In the genomic region with DNA sequence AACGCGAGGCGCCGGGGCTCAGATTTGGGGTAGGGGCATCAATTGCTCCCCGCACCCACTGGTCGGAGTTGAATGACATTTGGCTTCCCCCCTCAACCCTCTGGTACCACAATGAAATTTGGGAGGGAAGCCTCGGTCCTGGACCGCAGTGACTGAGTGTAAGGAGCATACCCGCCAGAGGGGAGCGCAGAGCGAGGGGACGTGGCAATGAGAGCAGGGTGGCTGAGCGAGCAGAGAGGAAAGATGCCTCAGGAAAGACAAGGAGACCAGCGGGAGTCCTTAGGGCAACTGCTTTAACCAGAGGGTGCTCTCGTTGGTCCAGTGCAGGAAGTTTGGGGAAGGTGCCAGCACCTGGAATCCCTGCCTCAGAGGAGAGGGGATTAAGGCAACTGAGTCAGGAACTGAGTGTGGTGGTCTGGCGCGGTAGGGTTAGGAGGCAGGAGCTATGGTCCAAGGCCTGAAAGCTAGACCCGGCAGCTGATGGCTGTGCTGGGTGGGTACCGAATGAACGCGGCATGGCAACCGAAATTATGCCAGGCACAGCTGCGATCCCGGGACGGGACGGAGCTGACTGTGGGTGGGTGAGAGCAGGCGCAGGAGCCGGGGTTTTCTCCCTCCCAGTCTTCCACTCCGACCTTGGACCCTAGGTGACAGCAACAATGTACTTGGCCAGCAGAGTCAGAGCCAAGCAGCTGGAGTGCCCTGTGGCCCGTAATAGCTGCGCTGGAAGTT, we compare ENCODE assay signal across 8 mouse cellular contexts. TPM values are rescaled to one million over a fixed set of nuclear protein-coding genes. Genes with fewer than 3 reads are reported as not detected.
A peak's percentile ranks its signal among the peaks of the same experiment; 100 is the strongest.
DNase-seq lines count a peak whose midpoint lies in the region; ATAC-seq and TF ChIP-seq lines count a peak whose summit lies in the region.

No protein-coding gene starts in this region.

- H3K27ac ChIP-seq in forebrain, postnatal 0 days (ENCODE audit: low read depth, low read length) = no peak overlapping the region

- TF ChIP-seq CTCF in forebrain, postnatal 0 days (IDR thresholded peaks at IDR 0.05; ENCODE audit: low read depth) = peak; percentile 42

- H3K4me1 ChIP-seq in forebrain, postnatal 0 days (ENCODE audit: insufficient read depth) = peaks cover 11% of the 10 kb centered on the region

- DNase-seq in left cerebral cortex, postnatal 4 days = peak; percentile 39
- no peak for DNase-seq in left cerebral cortex, adult 18-20 months (ENCODE audit: low spot score in 2 of 2)
- peak; percentile 78 for DNase-seq in cerebellum, adult 11-12 months
- DNase-seq in forebrain, postnatal 0 days = peak; percentile 51
- peak; percentile 31 for DNase-seq in kidney, adult 9 months
- peak; percentile 45 for DNase-seq in thymus, postnatal 4 days
- no peak for DNase-seq in T-cell, adult 2 months (ENCODE audit: low spot score)

- peak; percentile 62; the same call in 1 of the 2 replicates for ATAC-seq in forebrain, postnatal 0 days
- 0 out of 2 replicates have a peak, but pooled peaks have one; percentile 5 for ATAC-seq in megakaryocyte progenitor cell, adult 5-6 weeks (replicated peaks; ENCODE audit: poor library complexity)

- WGBS in forebrain, postnatal 0 days = 3% methylated on average over 31 of the region's 31 CpGs

- peak overlapping the region; percentile 27 for H3K4me3 ChIP-seq in forebrain, postnatal 0 days (ENCODE audit: low read depth, low read length)

- peak overlapping the region; percentile 14; the same call in 1 of the 2 replicates for H3K9ac ChIP-seq in forebrain, postnatal 0 days

- peak overlapping the region; percentile 56 for H3K4me2 ChIP-seq in forebrain, postnatal 0 days (ENCODE audit: low read depth)

- H3K27me3 ChIP-seq in forebrain, postnatal 0 days (ENCODE audit: insufficient read depth, low read length) = peaks cover 37% of the 10 kb centered on the region

- intact Hi-C loops in left cerebral cortex, postnatal 4 days (cut with DNase I) = no loop called here

- peaks cover 70% of the 10 kb centered on the region for H3K36me3 ChIP-seq in forebrain, postnatal 0 days (ENCODE audit: insufficient read depth)

- H3K9me3 ChIP-seq in forebrain, postnatal 0 days (ENCODE audit: low read length) = no peaks in the 10 kb centered on the region

RNA-seq across cellular contexts. Expression of a gene that starts 0.4 kb away (rescaled TPM):
- 1 to 10 TPM; 3.9 to 4.8 TPM for total RNA-seq in left cerebral cortex, postnatal 4 days (2021)
- total RNA-seq in left cerebral cortex, adult 18-20 months (2021) = 1 to 10 TPM; 2.4 to 4.6 TPM
- total RNA-seq in forebrain, postnatal 0 days (2014; rRNA removed) = 6.0 TPM in 2 replicates
- polyA plus RNA-seq in forebrain, postnatal 0 days (2015; fragmentation: Nextera tagmentation; extraction: Ambion mirVana) = 2.5 and 2.9 TPM in 2 replicates
- 0.12 and 0.20 TPM in 2 replicates for total RNA-seq in megakaryocyte progenitor cell, adult 5-6 weeks (2015)
- not detected in 2 replicates for total RNA-seq in megakaryocyte progenitor cell, adult 5-6 weeks (2017)

RNA-seq across cellular contexts. Expression of a gene that starts 8.4 kb away (rescaled TPM):
- not detected for total RNA-seq in left cerebral cortex, postnatal 4 days (2021)
- not detected for total RNA-seq in left cerebral cortex, adult 18-20 months (2021)
- not detected in 2 replicates for total RNA-seq in forebrain, postnatal 0 days (2014; rRNA removed)
- polyA plus RNA-seq in forebrain, postnatal 0 days (2015; fragmentation: Nextera tagmentation; extraction: Ambion mirVana) = not detected in 2 replicates
- not detected in 2 replicates for total RNA-seq in megakaryocyte progenitor cell, adult 5-6 weeks (2015)
- not detected in 2 replicates for total RNA-seq in megakaryocyte progenitor cell, adult 5-6 weeks (2017)

RNA-seq across cellular contexts. Expression of a gene that starts 15.4 kb away (rescaled TPM):
- 100 to 1,000 TPM in 1 of 2 experiments, 10 to 100 TPM in 1; 91.0 to 105 TPM for total RNA-seq in left cerebral cortex, postnatal 4 days (2021)
- total RNA-seq in left cerebral cortex, adult 18-20 months (2021) = 100 to 1,000 TPM; 128 to 129 TPM
- 98.0 and 116 TPM in 2 replicates for total RNA-seq in forebrain, postnatal 0 days (2014; rRNA removed)
- 42.9 and 46.5 TPM in 2 replicates for polyA plus RNA-seq in forebrain, postnatal 0 days (2015; fragmentation: Nextera tagmentation; extraction: Ambion mirVana)
- 3.1 and 3.6 TPM in 2 replicates for total RNA-seq in megakaryocyte progenitor cell, adult 5-6 weeks (2015)
- total RNA-seq in megakaryocyte progenitor cell, adult 5-6 weeks (2017) = 19.7 and 24.5 TPM in 2 replicates

RNA-seq across cellular contexts. Expression of a gene that starts 29.0 kb away (rescaled TPM):
- total RNA-seq in left cerebral cortex, postnatal 4 days (2021) = 10 to 100 TPM; 55.5 to 60.6 TPM
- 10 to 100 TPM; 47.1 to 49.4 TPM for total RNA-seq in left cerebral cortex, adult 18-20 months (2021)
- 20.7 and 21.8 TPM in 2 replicates for total RNA-seq in forebrain, postnatal 0 days (2014; rRNA removed)
- polyA plus RNA-seq in forebrain, postnatal 0 days (2015; fragmentation: Nextera tagmentation; extraction: Ambion mirVana) = 48.7 and 64.7 TPM in 2 replicates
- 34.5 and 39.3 TPM in 2 replicates for total RNA-seq in megakaryocyte progenitor cell, adult 5-6 weeks (2015)
- 50.7 and 56.0 TPM in 2 replicates for total RNA-seq in megakaryocyte progenitor cell, adult 5-6 weeks (2017)

RNA-seq across cellular contexts. Expression of a gene that starts 40.5 kb away (rescaled TPM):
- total RNA-seq in left cerebral cortex, postnatal 4 days (2021) = 10 to 100 TPM; 20.3 to 22.0 TPM
- 10 to 100 TPM; 27.8 to 32.8 TPM for total RNA-seq in left cerebral cortex, adult 18-20 months (2021)
- total RNA-seq in forebrain, postnatal 0 days (2014; rRNA removed) = 31.9 and 33.5 TPM in 2 replicates
- 20.4 and 24.6 TPM in 2 replicates for polyA plus RNA-seq in forebrain, postnatal 0 days (2015; fragmentation: Nextera tagmentation; extraction: Ambion mirVana)
- 2.2 and 2.4 TPM in 2 replicates for total RNA-seq in megakaryocyte progenitor cell, adult 5-6 weeks (2015)
- 1.6 and 2.6 TPM in 2 replicates for total RNA-seq in megakaryocyte progenitor cell, adult 5-6 weeks (2017)

Comparison
In these comparisons a context has a peak if more than half of its experiments do, and no peak if none do; other contexts are left out.
1. DNase-seq: peak in left cerebral cortex, postnatal 4 days (single experiment), cerebellum, adult 11-12 months (single experiment), forebrain, postnatal 0 days (single experiment), kidney, adult 9 months (single experiment) and thymus, postnatal 4 days (single experiment); none in left cerebral cortex, adult 18-20 months (0 of 2) and T-cell, adult 2 months (single experiment).